Mouse (Mus musculus): ENCODE data around the gene Cox6b2.

DNA sequence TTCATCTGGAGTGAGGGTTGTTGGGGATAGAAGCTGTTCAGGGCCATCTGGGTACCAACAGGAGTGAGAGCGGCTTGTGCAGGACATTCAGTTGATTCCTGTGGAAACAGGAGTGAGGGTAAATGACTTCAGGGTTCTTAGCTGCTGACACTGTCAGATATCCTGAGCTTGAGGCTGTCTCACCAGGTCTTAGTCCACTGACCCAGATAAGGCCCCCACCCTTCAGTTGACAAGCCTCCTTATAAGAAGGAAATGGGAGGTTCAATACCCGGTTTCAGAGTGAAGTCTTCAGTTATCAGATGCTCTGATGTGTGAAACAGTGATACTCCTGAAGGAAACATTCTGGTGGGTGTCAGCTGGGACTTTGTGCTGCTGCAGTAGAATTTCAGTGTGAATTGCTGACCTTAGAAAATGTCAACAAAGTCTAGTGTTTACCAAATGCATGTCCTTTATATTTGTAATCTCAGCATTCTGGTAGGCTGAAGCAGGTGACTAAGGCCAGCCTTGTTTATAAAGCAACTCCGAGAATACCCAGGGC, 41.8 kb upstream of the Cox6b2 start:
- no peak for TF ChIP-seq POLR2A (IDR thresholded peaks at IDR 0.05; ENCODE audit: low read depth, low read length)
- no peak for TF ChIP-seq CTCF (conservative IDR thresholded peaks at IDR 0.05; ENCODE audit: insufficient read depth, insufficient read length, low read depth, low read length)
